Mouse (Mus musculus): ENCODE measurements at regions not wholly inside any gene's neighbourhood (a gene's known extent, or its start where the extent isn't known, plus 50 kb on each side); places are given as distances from the start of the nearest gene placed in this dataset.

- Histone ChIP-seq H3K4me2 (no peak overlapping the region), H3K9me3 (replicated peaks) (no peaks in the 10 kb centered on the region), H3K36me3 (no peaks in the 10 kb centered on the region), H3K9ac (no peak overlapping the region), H3K27ac (no peak overlapping the region), H3K4me1 (replicated peaks) (peaks cover 7% of the 10 kb centered on the region), H3K4me3 (no peak overlapping the region), H3K27me3 (no peaks in the 10 kb centered on the region)
- no peak for ATAC-seq (replicated peaks; ENCODE audit: insufficient number of reproducible peaks, insufficient read depth, low FRiP score, low read depth)
- WGBS, result 75% methylated on average over 7 of the region's 7 CpGs
Measured at GRCm38 (mm10) chr12:73446148-73446547, 100.0 kb downstream of the Tmem30b start.

- Histone ChIP-seq H3K4me2 (no peak overlapping the region), H3K36me3 (no peaks in the 10 kb centered on the region), H3K9me3 (replicated peaks) (no peaks in the 10 kb centered on the region), H3K27ac (no peak overlapping the region), H3K27me3 (no peaks in the 10 kb centered on the region), H3K4me1 (replicated peaks) (peaks cover 4% of the 10 kb centered on the region), H3K9ac (no peak overlapping the region), H3K4me3 (no peak overlapping the region)
- no peak for ATAC-seq (replicated peaks; ENCODE audit: insufficient number of reproducible peaks, insufficient read depth, low FRiP score, low read depth)
- 87% methylated on average over 10 of the region's 10 CpGs for WGBS
Measured at GRCm38 (mm10) chr12:73445562-73445961, 100.6 kb downstream of the Tmem30b start.

GRCm38 (mm10) chr12:73445128-73445527 lies 101.1 kb downstream of the Tmem30b start:
- no peaks in the 10 kb centered on the region for H3K27me3 ChIP-seq
- no peaks in the 10 kb centered on the region for H3K9me3 ChIP-seq (replicated peaks)
- no peak for ATAC-seq (replicated peaks; ENCODE audit: insufficient number of reproducible peaks, insufficient read depth, low FRiP score, low read depth)
- H3K4me2 ChIP-seq, result no peak overlapping the region
- H3K36me3 ChIP-seq, result no peaks in the 10 kb centered on the region
- peaks cover 4% of the 10 kb centered on the region for H3K4me1 ChIP-seq (replicated peaks)
- WGBS, result 55% methylated on average over 10 of the region's 10 CpGs
- no peak overlapping the region for H3K27ac ChIP-seq
- H3K9ac ChIP-seq, result no peak overlapping the region
- H3K4me3 ChIP-seq, result no peak overlapping the region

- no peaks in the 10 kb centered on the region; the same call in 1 of the 2 replicates for H3K4me1 ChIP-seq (replicated peaks)
- no peaks in the 10 kb centered on the region for H3K27me3 ChIP-seq
- no peaks in the 10 kb centered on the region for H3K9me3 ChIP-seq (replicated peaks)
- no peaks in the 10 kb centered on the region for H3K36me3 ChIP-seq
- H3K4me3 ChIP-seq, result no peak overlapping the region
- H3K4me2 ChIP-seq, result no peak overlapping the region
- H3K27ac ChIP-seq, result no peak overlapping the region
- 47% methylated on average over 1 of the region's 1 CpGs for WGBS
- no peak for ATAC-seq (replicated peaks; ENCODE audit: insufficient number of reproducible peaks, insufficient read depth, low FRiP score, low read depth)
- H3K9ac ChIP-seq, result no peak overlapping the region
Measured at GRCm38 (mm10) chr12:73441326-73441725, 104.9 kb downstream of the Tmem30b start.

- no peak overlapping the region for H3K4me2 ChIP-seq
- WGBS, result 68% methylated on average over 10 of the region's 10 CpGs
- no peaks in the 10 kb centered on the region for H3K4me1 ChIP-seq (replicated peaks)
- H3K9ac ChIP-seq, result no peak overlapping the region
- H3K27me3 ChIP-seq, result no peaks in the 10 kb centered on the region
- no peak overlapping the region for H3K27ac ChIP-seq
- no peaks in the 10 kb centered on the region for H3K36me3 ChIP-seq
- ATAC-seq (replicated peaks; ENCODE audit: insufficient number of reproducible peaks, insufficient read depth, low FRiP score, low read depth), result no peak
- no peaks in the 10 kb centered on the region for H3K9me3 ChIP-seq (replicated peaks)
- no peak overlapping the region for H3K4me3 ChIP-seq
Measured at GRCm38 (mm10) chr12:73434684-73435083, 111.5 kb downstream of the Tmem30b start.

- ATAC-seq (replicated peaks; ENCODE audit: insufficient number of reproducible peaks, insufficient read depth, low FRiP score, low read depth), result no peak
- no peak overlapping the region for H3K9ac ChIP-seq
- 67% methylated on average over 5 of the region's 5 CpGs for WGBS
- H3K36me3 ChIP-seq, result no peaks in the 10 kb centered on the region
- no peaks in the 10 kb centered on the region for H3K9me3 ChIP-seq (replicated peaks)
- no peak overlapping the region for H3K27ac ChIP-seq
- H3K4me1 ChIP-seq (replicated peaks), result no peaks in the 10 kb centered on the region
- no peaks in the 10 kb centered on the region for H3K27me3 ChIP-seq
- H3K4me3 ChIP-seq, result no peak overlapping the region
- no peak overlapping the region for H3K4me2 ChIP-seq
Measured at GRCm38 (mm10) chr12:73432546-73432945, 113.6 kb downstream of the Tmem30b start.

- Histone ChIP-seq H3K27ac (no peak overlapping the region), H3K9me3 (replicated peaks) (no peaks in the 10 kb centered on the region), H3K36me3 (no peaks in the 10 kb centered on the region), H3K4me2 (no peak overlapping the region), H3K4me1 (replicated peaks) (no peaks in the 10 kb centered on the region), H3K4me3 (no peak overlapping the region), H3K27me3 (no peaks in the 10 kb centered on the region), H3K9ac (no peak overlapping the region)
- 54% methylated on average over 12 of the region's 12 CpGs for WGBS
- ATAC-seq (replicated peaks; ENCODE audit: insufficient number of reproducible peaks, insufficient read depth, low FRiP score, low read depth), result no peak
Measured at GRCm38 (mm10) chr12:73428171-73428570, 118.0 kb downstream of the Tmem30b start.

GRCm38 (mm10) chr12:73424814-73425213 lies 121.4 kb downstream of the Tmem30b start:
- Histone ChIP-seq H3K27me3 (no peaks in the 10 kb centered on the region), H3K27ac (no peak overlapping the region), H3K4me3 (no peak overlapping the region), H3K4me2 (no peak overlapping the region), H3K9ac (no peak overlapping the region), H3K36me3 (no peaks in the 10 kb centered on the region), H3K9me3 (replicated peaks) (no peaks in the 10 kb centered on the region), H3K4me1 (replicated peaks) (no peaks in the 10 kb centered on the region)
- ATAC-seq (replicated peaks; ENCODE audit: insufficient number of reproducible peaks, insufficient read depth, low FRiP score, low read depth), result no peak
- 77% methylated on average over 7 of the region's 7 CpGs for WGBS

GRCm38 (mm10) chr12:73417101-73417500 lies 129.1 kb downstream of the Tmem30b start:
- Histone ChIP-seq H3K9ac (no peak overlapping the region), H3K36me3 (no peaks in the 10 kb centered on the region), H3K4me3 (no peak overlapping the region), H3K27ac (no peak overlapping the region), H3K9me3 (replicated peaks) (no peaks in the 10 kb centered on the region), H3K27me3 (no peaks in the 10 kb centered on the region), H3K4me2 (no peak overlapping the region), H3K4me1 (replicated peaks) (no peaks in the 10 kb centered on the region)
- ATAC-seq (replicated peaks; ENCODE audit: insufficient number of reproducible peaks, insufficient read depth, low FRiP score, low read depth), result no peak
- WGBS, result 77% methylated on average over 3 of the region's 3 CpGs

- no peak overlapping the region for H3K9ac ChIP-seq
- no peak overlapping the region for H3K27ac ChIP-seq
- H3K4me1 ChIP-seq (replicated peaks), result no peaks in the 10 kb centered on the region
- ATAC-seq (replicated peaks; ENCODE audit: insufficient number of reproducible peaks, insufficient read depth, low FRiP score, low read depth), result no peak
- WGBS, result 64% methylated on average over 16 of the region's 16 CpGs
- H3K4me3 ChIP-seq, result no peak overlapping the region
- H3K36me3 ChIP-seq, result no peaks in the 10 kb centered on the region
- H3K27me3 ChIP-seq, result no peaks in the 10 kb centered on the region
- no peaks in the 10 kb centered on the region for H3K9me3 ChIP-seq (replicated peaks)
- H3K4me2 ChIP-seq, result no peak overlapping the region
Measured at GRCm38 (mm10) chr12:73416367-73416897, 129.8 kb downstream of the Tmem30b start.

GRCm38 (mm10) chr12:73415856-73416366 lies 129.3 kb downstream of the Slc38a6 start:
- H3K27me3 ChIP-seq, result no peaks in the 10 kb centered on the region
- peaks cover 2% of the 10 kb centered on the region for H3K4me1 ChIP-seq (replicated peaks)
- no peak overlapping the region for H3K4me2 ChIP-seq
- no peak overlapping the region for H3K4me3 ChIP-seq
- H3K36me3 ChIP-seq, result no peaks in the 10 kb centered on the region
- no peak overlapping the region for H3K9ac ChIP-seq
- H3K9me3 ChIP-seq (replicated peaks), result no peaks in the 10 kb centered on the region
- 80% methylated on average over 7 of the region's 7 CpGs for WGBS
- no peak overlapping the region for H3K27ac ChIP-seq
- ATAC-seq (replicated peaks; ENCODE audit: insufficient number of reproducible peaks, insufficient read depth, low FRiP score, low read depth), result no peak

GRCm38 (mm10) chr12:73413439-73414196 lies 127.0 kb downstream of the Slc38a6 start:
- no peak overlapping the region for H3K27ac ChIP-seq
- no peak for ATAC-seq (replicated peaks; ENCODE audit: insufficient number of reproducible peaks, insufficient read depth, low FRiP score, low read depth)
- no peak overlapping the region for H3K4me3 ChIP-seq
- H3K4me2 ChIP-seq, result no peak overlapping the region
- H3K9me3 ChIP-seq (replicated peaks), result no peaks in the 10 kb centered on the region
- H3K36me3 ChIP-seq, result no peaks in the 10 kb centered on the region
- H3K4me1 ChIP-seq (replicated peaks), result peaks cover 16% of the 10 kb centered on the region
- WGBS, result 70% methylated on average over 15 of the region's 15 CpGs
- H3K27me3 ChIP-seq, result no peaks in the 10 kb centered on the region
- no peak overlapping the region for H3K9ac ChIP-seq

Measured in heart, embryonic 15.5 days (tissue).